Mouse (Mus musculus) c-Kit-negative CD71-positive TER-119-positive erythroid progenitor cells, embryonic 14.5 days (primary cell): ENCODE measurements around the gene Rbfox2.

Experiments used
- DNase-seq: peaks from one replicate; pipeline ENCODE4 v3.0.0-alpha.2; 2013; ENCODE audit warnings: low read depth, low spot score

Gene Rbfox2

GRCm38 (mm10) chr15:77196001-77196400 is 110.8 kb downstream of the Rbfox2 start:
- DNase-seq: no peak

DNA sequence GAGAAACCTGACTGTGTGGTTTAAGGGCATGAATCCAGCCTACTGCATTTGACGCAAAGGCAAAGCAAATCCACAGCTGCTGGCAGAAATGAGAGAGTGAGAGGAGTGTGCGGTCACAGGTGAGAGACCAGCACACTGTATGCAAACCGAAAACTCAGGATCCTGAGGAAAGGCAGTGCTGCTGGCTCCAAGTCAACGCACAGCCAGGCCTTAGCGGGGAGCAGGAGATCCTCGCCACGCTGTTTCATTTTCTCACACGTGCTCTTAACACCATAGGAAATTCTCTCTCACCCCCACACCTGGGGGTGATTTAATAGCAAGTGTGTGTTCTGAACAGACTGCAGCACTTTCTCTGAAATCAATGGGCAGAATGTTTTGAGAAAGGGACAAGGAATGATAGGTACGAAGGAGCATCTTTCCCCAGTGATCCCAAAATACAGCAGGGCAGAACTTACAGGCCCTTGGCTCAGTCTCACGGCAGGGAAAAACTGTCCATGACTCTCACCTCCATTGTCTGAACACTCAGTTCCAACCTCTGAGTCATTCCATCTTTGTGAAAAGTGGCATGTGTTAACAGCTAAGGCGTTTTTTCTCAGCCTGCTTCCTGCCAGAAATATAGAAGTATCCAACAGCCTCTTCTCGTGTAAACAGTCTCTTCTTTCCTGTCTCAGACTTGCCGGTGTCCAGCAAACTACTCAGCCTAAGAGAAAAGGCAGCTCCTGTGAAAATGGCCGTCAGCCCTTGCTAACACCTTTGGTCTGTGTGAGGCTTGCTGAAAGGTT is 114.5 kb downstream of the Rbfox2 start:
- DNase-seq: no peak

DNA sequence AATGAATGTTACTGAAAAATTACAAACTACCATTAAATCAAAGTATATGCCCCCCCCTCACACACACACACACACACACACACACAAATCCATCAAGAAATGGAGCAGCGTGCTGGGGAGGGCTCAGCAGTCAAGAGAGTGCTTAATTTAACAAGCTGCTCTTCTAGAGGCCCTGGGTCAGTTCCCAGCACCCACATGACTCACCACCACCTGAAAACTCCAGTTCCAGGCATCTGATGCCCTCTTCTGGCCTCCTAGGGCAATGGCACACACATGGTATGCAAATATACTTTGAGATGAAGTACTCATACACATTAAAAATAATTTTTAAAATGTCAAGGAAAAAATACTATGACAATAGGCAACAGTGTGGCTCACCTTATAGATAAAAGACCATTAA is 120.7 kb downstream of the Rbfox2 start:
- DNase-seq: no peak

GRCm38 (mm10) chr15:77185614-77186013 is 121.2 kb downstream of the Rbfox2 start:
- DNase-seq: no peak

DNA sequence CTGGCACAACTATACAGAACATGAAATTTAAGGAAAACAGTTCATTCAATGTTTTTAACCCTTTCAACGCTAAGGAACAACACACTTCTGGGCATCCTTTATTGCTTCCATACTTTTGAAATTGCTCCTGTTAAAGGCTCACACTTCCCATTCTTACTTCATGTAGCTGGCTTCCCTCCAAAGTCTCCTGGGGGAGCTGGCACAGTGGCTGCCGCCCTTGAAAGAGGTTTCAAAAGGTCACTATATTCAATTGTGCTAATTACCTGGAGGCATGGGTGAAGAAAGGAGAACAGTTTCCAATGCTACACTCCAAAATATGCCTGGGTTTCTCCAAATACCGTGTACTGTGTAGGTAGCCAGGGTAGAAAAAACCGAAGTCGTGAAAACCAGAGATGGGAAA is 124.0 kb downstream of the Rbfox2 start:
- no peak for DNase-seq

GRCm38 (mm10) chr15:77174018-77174417 is 132.8 kb downstream of the Rbfox2 start:
- no peak for DNase-seq

DNA sequence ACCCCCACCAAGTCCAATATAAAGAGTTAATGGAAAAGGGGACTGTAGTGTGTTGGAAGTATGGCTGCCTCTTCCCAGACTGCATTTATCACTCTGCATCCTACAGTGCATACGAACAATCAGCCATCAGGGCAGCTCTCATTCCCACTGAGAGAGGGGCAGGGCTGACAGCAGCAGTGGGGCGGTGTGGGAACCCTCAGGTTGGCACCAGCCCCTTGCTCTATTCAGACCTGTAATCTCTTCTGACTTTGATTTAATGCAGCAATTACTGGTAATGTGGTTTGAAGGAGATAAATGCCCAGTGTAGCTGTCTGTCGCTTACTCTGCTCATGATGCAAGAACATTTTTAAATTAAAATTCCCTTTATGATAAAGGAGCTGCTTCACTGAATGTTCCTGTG is 134.4 kb downstream of the Rbfox2 start:
- DNase-seq: no peak

DNA sequence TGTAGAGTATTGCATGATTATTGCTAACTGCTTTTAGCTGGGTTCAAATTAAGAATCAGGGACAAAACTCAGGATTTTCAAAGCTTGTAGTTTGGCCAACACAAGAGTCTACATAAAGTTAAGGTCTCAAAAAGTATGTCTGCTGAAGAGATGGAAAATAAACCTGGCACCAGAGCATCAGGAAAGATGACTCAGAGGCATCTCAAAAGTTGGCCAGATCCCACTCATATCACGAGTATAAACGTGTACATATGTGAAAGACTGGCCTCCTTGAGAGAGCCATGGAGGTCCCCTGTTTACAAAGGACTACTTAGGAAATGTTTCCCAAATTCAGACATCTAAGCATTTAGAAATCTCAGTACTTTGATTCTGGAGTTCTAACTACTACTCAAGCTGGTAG is 138.0 kb downstream of the Rbfox2 start:
- DNase-seq: no peak

DNA sequence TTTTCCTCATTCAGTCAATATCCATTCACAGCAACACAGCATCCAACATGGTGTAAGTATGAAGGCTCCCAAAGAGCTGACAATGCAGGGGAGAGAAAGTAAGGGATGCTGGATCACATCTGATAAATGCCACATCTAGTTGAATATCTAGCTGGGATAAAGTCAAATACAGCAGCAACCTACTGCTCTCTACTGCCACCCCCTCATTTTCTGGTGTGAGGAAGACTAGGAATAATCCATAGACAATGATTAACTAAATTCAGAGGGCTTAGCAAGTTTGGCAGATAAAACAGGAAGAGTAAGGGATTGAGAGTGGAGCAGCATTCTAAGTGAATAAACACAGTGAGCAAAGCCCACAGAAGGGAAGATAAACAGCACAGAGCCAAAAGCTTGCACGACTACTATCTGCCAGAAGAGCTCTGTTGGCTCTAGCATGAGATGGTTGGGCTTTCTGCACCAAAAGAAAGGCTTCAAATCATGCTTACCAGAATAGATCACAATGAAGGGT is 140.5 kb downstream of the Rbfox2 start:
- DNase-seq: no peak

DNA sequence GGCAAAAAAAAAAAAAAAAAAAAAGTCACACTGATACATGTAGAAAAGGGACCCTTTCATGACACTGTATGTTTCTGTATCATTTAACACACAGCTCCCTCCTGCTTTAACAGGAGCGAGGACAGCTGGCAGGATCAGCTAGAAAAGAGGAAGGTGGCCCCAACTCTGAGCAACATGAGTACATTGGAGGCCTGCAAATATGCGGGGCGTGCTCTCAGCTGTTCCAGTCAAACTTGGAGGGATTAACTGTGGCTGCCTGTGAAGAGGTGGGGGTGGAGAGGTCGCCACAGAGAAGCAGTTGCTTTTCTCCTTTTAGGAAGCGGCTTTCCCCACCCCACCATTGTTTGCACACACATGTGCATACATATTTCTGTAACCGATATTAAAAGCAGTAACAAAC is 143.5 kb downstream of the Rbfox2 start:
- DNase-seq: no peak

DNA sequence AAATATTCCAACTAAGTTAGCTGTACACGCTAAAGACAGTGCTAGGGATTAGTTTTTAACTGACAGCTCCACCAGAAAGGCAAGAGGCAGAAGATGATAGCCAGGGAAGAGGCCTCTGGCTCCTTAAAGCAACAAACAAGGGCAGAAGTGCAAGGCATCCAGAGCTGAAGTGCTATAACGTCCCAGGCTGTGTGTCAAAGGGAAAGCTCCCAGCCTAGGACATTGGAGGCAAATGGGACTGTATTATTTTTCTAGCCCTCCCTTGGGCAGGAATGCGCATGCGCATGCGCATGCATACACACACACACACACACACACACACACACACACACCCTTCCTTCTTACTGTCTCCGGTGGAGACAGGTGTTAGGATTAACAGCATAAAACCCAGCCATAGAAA is 143.9 kb downstream of the Rbfox2 start:
- no peak for DNase-seq

DNA sequence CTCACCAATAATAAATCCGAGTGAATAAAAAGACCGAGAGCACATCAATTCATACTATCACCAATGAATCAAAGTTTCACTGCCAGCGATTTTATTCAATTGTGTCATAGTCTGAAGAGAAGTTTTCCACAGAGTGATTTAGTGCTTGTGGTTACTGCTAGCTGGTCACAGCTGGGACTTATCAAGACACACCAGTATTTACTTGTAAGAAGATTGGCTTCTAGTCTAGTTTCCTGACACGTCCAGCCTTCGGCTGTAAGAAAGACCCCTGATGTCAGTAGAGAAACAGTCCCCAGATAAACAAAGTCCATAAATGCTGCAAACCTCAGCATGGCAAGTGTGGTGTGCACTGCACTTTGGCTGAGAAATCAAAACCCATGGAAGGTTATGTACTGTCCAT is 145.4 kb downstream of the Rbfox2 start:
- no peak for DNase-seq

DNA sequence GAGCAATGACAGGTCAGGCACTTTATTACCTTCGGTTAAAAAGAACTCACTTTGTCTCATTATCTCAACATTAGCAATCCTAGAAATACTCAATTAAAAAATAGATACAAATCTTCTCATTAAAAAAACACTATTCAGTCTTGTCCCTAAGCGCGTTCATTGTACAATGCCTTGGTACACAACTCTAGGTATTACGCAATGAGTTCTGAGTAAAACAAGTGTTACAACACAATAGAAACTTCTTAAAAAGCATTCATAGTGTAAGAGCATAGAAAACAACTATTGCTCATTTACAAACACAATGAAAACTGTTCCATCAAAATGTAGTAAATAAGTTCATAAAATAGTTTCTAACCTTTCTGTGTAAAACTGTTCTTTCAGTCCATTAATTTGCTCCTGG is 146.0 kb downstream of the Rbfox2 start:
- DNase-seq: no peak

- no peak for DNase-seq
Observed at GRCm38 (mm10) chr15:77156525-77156924, 150.3 kb downstream of the Rbfox2 start.

GRCm38 (mm10) chr15:77154248-77154785 is 152.5 kb downstream of the Rbfox2 start:
- no peak for DNase-seq

DNA sequence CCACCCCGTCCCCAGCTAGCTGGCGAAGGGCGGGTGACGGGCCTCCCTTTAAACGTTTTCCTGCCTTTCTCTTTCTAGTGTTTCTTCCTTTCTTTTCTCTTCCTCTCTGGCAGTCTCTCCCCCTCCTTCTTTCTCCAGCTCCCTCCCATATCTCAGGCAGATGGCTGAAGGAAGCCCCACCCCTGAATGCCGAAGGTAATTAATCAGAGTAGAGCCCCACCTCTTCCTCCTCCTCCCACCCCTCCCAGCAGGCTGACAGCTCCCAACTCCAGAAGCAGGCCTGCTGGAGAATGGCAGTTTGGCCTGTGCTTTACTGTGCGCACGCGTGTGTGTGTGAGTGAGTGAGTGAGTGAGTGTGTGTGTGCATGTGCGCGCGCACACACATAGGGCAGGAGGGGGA is 153.2 kb downstream of the Rbfox2 start:
- no peak for DNase-seq

- no peak for DNase-seq
Observed at GRCm38 (mm10) chr15:77153088-77153546, 153.7 kb downstream of the Rbfox2 start.

DNA sequence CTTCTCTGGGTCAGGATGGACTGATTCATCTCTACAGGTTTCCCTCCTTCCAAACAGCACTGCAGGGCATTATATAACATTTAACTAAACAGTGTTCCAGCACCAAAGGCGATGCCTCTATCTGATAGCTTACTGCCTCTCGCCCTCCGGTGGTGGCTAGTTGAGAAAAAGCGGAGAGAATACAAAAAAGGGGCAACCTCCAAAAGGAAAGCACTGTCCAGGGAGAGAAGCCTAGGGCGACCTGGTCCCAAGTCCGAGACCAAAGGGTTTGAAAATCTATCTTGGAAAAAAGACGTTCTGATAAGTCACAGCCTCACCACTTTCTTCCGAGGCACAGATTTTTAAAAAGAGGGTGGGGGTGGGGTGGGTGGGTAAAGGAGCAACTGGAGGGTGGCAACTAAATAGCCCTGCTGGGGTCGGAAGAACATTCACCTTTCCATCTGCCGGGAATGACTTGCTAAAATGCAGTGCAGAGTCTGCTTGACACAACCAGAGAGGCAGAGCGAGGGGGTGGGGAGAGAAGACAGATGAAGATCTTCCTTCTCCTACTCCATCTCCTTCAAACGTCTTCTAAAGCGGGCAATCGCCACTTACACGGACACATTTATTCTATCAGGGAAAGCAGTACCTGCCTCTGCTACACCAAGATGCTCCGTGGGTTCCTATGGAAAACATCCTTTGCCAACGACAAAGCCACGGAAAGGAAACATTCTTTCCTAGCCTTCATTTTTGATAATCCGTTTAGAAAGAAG is 154.3 kb downstream of the Rbfox2 start:
- no peak for DNase-seq

- DNase-seq: no peak
Observed at GRCm38 (mm10) chr15:77151816-77152215, 155.0 kb downstream of the Rbfox2 start.

GRCm38 (mm10) chr15:77151178-77151577 is 155.6 kb downstream of the Rbfox2 start:
- no peak for DNase-seq

- DNase-seq: no peak
Observed at GRCm38 (mm10) chr15:77150424-77150841, 156.4 kb downstream of the Rbfox2 start.

DNA sequence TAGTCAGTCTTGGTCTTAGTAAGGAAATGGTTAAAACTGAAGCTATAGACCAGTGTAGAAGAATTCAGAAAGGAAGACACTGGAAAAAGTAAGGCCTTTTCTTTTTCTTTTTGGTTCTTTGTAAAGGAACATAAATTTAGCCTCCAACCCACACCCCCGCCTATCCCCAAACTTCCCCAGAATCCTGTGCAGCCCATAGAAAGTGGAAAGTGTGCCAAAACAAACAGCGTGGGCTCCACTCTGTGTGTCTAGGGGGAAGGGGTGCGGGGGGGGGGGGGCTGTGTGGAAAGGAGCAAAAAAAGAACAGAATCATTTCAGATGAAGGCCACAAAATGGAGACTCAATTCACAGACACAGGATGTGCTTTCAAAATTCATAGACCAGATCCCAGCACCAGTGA is 156.8 kb downstream of the Rbfox2 start:
- DNase-seq: no peak

DNA sequence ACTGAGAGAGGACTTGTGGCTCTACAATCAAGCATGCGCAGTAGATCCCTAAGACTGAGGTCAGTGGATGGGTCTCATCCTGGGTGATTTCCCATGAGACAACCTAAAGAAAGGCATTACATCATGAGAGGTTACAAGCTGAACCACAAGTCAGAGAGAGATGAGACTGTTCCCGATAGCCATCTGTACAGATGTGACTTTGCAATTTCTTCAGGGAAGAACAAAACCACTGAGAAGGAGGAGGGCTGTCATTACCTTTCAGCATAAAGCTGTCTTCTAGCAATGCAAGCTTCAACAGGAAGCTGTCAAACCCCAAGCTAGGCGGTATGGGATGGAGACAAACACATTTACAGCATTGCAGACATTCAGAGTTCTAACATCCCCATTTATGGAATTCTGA is 157.3 kb downstream of the Rbfox2 start:
- DNase-seq: no peak
